In the genomic region with DNA sequence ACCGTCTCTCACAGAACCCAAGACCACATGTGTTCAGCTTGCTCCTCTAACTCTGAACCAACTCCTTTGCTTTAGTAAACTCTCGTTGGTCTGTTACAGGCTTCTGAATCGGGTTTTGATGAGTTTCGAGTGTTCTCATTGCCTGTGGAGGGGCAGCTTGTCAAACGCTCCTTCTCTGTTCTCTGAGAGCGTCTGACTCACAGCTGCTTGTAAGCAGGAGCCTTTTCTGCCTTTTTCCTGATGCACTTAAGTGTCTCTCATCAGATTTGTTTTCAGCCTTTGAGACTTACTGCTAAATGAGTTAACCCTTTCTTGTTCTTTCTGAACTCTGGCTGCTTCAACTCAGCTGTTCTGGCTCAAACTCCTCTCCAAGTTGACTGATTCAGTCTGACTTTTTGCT, we compare ENCODE assay signal across 27 mouse cellular contexts. TPM values are rescaled to one million over a fixed set of nuclear protein-coding genes. Genes with fewer than 3 reads are reported as not detected.
DNase-seq lines count a peak whose midpoint lies in the region; ATAC-seq and TF ChIP-seq lines count a peak whose summit lies in the region.
"Had no signal": no experiment of that assay in that cellular context is flagged by ENCODE, and none has a peak within 500 bp of the region (broad histone marks: within the 10 kb centered on the region; RNA-seq: fewer than 3 reads in every experiment).

No protein-coding gene starts in this region.

- no peak overlapping the region for H3K9ac ChIP-seq in lung, postnatal 0 days (replicated peaks; ENCODE audit: low read depth)

- H3K9me3 ChIP-seq in lung, postnatal 0 days (ENCODE audit: low read length) = no peaks in the 10 kb centered on the region
- H3K9me3 ChIP-seq: G1E had no signal

- H3K4me1 ChIP-seq in lung, postnatal 0 days (ENCODE audit: insufficient read depth, low read depth, low read length) = no peaks in the 10 kb centered on the region

- H3K4me3 ChIP-seq in lung, postnatal 0 days (ENCODE audit: low read depth, low read length) = no peak overlapping the region

- H3K27ac ChIP-seq in lung, postnatal 0 days (ENCODE audit: low read length) = no peak overlapping the region

- intact Hi-C loops in heart, postnatal 10 days (cut with DNase I) = no loop called here

- DNase-seq in lung, postnatal 0 days (ENCODE audit: low spot score) = peak; percentile 77
- DNase-seq in lung, postnatal 10 days = no peak
- peak; percentile 11 for DNase-seq in lung, postnatal 25 days (ENCODE audit: low spot score)
- DNase-seq in lung, postnatal 4 days = no peak
- DNase-seq in lung, postnatal 36 days = peak; percentile 27
- no peak for DNase-seq in lung, postnatal 14 days
- peak; percentile 13 for DNase-seq in brain, adult 2 months (ENCODE audit: low read depth, low spot score)
- no peak for DNase-seq in heart, postnatal 10 days
- DNase-seq: adrenal gland, adult 2 months; adrenal gland, adult 8-10 months; adrenal gland, postnatal 10 days; adrenal gland, postnatal 14 days; adrenal gland, postnatal 25 days; adrenal gland, postnatal 36 days; B cell, adult 2 months; cerebellum, adult 11 months; cerebellum, adult 11-12 months; cerebellum, adult 18-20 months had no signal

- TF ChIP-seq EP300 in lung, postnatal 0 days (IDR thresholded peaks at IDR 0.05) = 0 out of 2 replicates have a peak, but pooled peaks have one; percentile 27

- no peaks in the 10 kb centered on the region for H3K27me3 ChIP-seq in lung, postnatal 0 days (replicated peaks; ENCODE audit: insufficient read depth, low read length)
- H3K27me3 ChIP-seq: CH12.LX, Patski had no signal

- ATAC-seq in lung, postnatal 0 days = peak; percentile 72
- ATAC-seq: activated CD4-positive, CD25-positive, alpha-beta regulatory T cell, adult 4 months; CD4-positive, CD25-positive, alpha-beta regulatory T cell, adult 4 months; Patski had no signal

- WGBS in lung, postnatal 0 days = 63% methylated on average over 6 of the region's 6 CpGs

- peaks cover 19% of the 10 kb centered on the region; the same call in 1 of the 2 replicates for H3K36me3 ChIP-seq in lung, postnatal 0 days (ENCODE audit: insufficient read depth, low read length)

- no peak overlapping the region for H3K4me2 ChIP-seq in lung, postnatal 0 days (replicated peaks; ENCODE audit: low read depth, low read length)

- TF ChIP-seq CTCF in lung, postnatal 0 days (IDR thresholded peaks at IDR 0.05) = no peak

RNA-seq across cellular contexts. Expression of a gene that starts 21.3 kb away (rescaled TPM):
- 8.1 TPM in 2 replicates for polyA plus RNA-seq in lung, postnatal 0 days (2015; fragmentation: Nextera tagmentation; extraction: Ambion mirVana)
- 1 to 10 TPM; 4.0 to 4.8 TPM for total RNA-seq in heart, postnatal 10 days (2021)

RNA-seq across cellular contexts. Expression of a gene that starts 21.5 kb away (rescaled TPM):
- polyA plus RNA-seq in lung, postnatal 0 days (2015; fragmentation: Nextera tagmentation; extraction: Ambion mirVana) = 33.3 and 36.2 TPM in 2 replicates
- total RNA-seq in heart, postnatal 10 days (2021) = 10 to 100 TPM; 41.4 to 43.5 TPM

RNA-seq across cellular contexts. Expression of a gene that starts 46.7 kb away (rescaled TPM):
- 0.86 and 1.0 TPM in 2 replicates for polyA plus RNA-seq in lung, postnatal 0 days (2015; fragmentation: Nextera tagmentation; extraction: Ambion mirVana)
- 1 to 10 TPM in 1 of 2 experiments, under 1 TPM in 1; 0.50 to 1.8 TPM for total RNA-seq in heart, postnatal 10 days (2021)
- total RNA-seq: CH12.LX, ES-E14, G1E, MEL had no signal
- polyA plus RNA-seq: activated CD4-positive, CD25-positive, alpha-beta regulatory T cell, adult 4 months; brain, embryonic 14.5 days; C2C12; CD4-positive, CD25-positive, alpha-beta regulatory T cell, adult 4 months; G1E; Patski had no signal

Comparison
In these comparisons a context has a peak if more than half of its experiments do, and no peak if none do; other contexts are left out.
1. DNase-seq: peak in lung, postnatal 0 days (single experiment), lung, postnatal 25 days (single experiment), lung, postnatal 36 days (single experiment) and brain, adult 2 months (single experiment); none in lung, postnatal 10 days (single experiment), lung, postnatal 4 days (0 of 2), lung, postnatal 14 days (single experiment) and heart, postnatal 10 days (0 of 2).